Mouse (Mus musculus) embryonic facial prominence, embryonic 13.5 days (tissue): Measurements from ENCODE around the gene Cxcl10. TPM values are rescaled to one million over a fixed set of nuclear protein-coding genes. Genes with fewer than 3 reads are reported as not detected.

ENCODE experiments used
- ATAC-seq: fragments of 200-750 bp; cut with Nextera tagmentation; 2 replicates; pipeline ENCODE4 v1.8.0; 2017; ENCODE audit warnings: low read depth; ENCODE audit not compliant: insufficient number of reproducible peaks, insufficient read depth, low FRiP score, low TSS enrichment
- H3K27ac ChIP-seq: fragments of 300-500 bp; sonication (generic); 2 replicates; pipeline ENCODE4 v1.5.1; 2015; ENCODE audit warnings: moderate library complexity, mild to moderate bottlenecking, inconsistent platforms
- H3K27me3 ChIP-seq: fragments of 300-500 bp; sonication (generic); 2 replicates; pipeline ENCODE4 v1.6.1; 2015; ENCODE audit warnings: mild to moderate bottlenecking, inconsistent platforms
- H3K36me3 ChIP-seq: fragments of 300-500 bp; sonication (generic); 2 replicates; pipeline ENCODE4 v1.6.1; 2015; ENCODE audit warnings: mild to moderate bottlenecking, inconsistent platforms
- H3K4me1 ChIP-seq: fragments of 300-500 bp; sonication (generic); 2 replicates; pipeline ENCODE4 v1.6.1; 2015; ENCODE audit warnings: inconsistent platforms
- H3K4me2 ChIP-seq: fragments of 300-500 bp; sonication (generic); 2 replicates; pipeline ENCODE4 v1.6.1; 2015; ENCODE audit warnings: moderate library complexity, mild to moderate bottlenecking, inconsistent platforms
- H3K4me3 ChIP-seq: fragments of 300-500 bp; sonication (generic); 2 replicates; pipeline ENCODE4 v1.5.1; 2015; ENCODE audit warnings: mild to moderate bottlenecking, inconsistent platforms
- H3K9ac ChIP-seq: fragments of 300-500 bp; sonication (generic); 2 replicates; pipeline ENCODE4 v1.6.1; 2015; ENCODE audit warnings: mild to moderate bottlenecking, inconsistent platforms
- H3K9me3 ChIP-seq: fragments of 300-500 bp; sonication (generic); 2 replicates; pipeline ENCODE4 v1.6.1; 2016; ENCODE audit warnings: inconsistent platforms
- WGBS: fragments of 180-500 bp; shearing (Covaris S2); methylation state at CpG from one replicate; pipeline ENCODE4 v1.1.7; 2015; ENCODE audit warnings: mixed read lengths; 5-methylcytosine and 5-hydroxymethylcytosine counted together
- polyA plus RNA-seq: library from polyadenylated mRNA; unstranded; fragments of >200 nt; fragmentation: Nextera tagmentation; extraction: Ambion mirVana; gene quantifications from 2 replicates; pipeline ENCODE4 v1.2.1, GENCODE M21; 2015

The Cxcl10 gene
- polyA plus RNA-seq, 1 experiment from 2014 or later: 0.45 TPM

GRCm38 (mm10) chr5:92383747-92384146 is 35.1 kb upstream of the Cxcl10 start:
- 43% methylated on average over 7 of the region's 7 CpGs for WGBS
- no peak overlapping the region for H3K9ac ChIP-seq

GRCm38 (mm10) chr5:92382349-92382679 is 33.6 kb upstream of the Cxcl10 start:
- Histone ChIP-seq H3K4me3 (no peak overlapping the region), H3K4me2 (no peak overlapping the region), H3K27me3 (no peaks in the 10 kb centered on the region), H3K9ac (no peak overlapping the region), H3K36me3 (no peaks in the 10 kb centered on the region), H3K4me1 (no peaks in the 10 kb centered on the region), H3K9me3 (no peaks in the 10 kb centered on the region), H3K27ac (no peak overlapping the region)
- no peak for ATAC-seq
- WGBS: 62% methylated on average over 9 of the region's 9 CpGs

More at GRCm38 (mm10) chr5:92383747-92384146, 35.1 kb upstream of the Cxcl10 start:
- Histone ChIP-seq H3K27ac (no peak overlapping the region), H3K4me3 (no peak overlapping the region), H3K9me3 (no peaks in the 10 kb centered on the region), H3K36me3 (no peaks in the 10 kb centered on the region), H3K4me2 (no peak overlapping the region), H3K27me3 (no peaks in the 10 kb centered on the region; the same call in 1 of the 2 replicates), H3K4me1 (no peaks in the 10 kb centered on the region)
- no peak for ATAC-seq

- H3K4me2 ChIP-seq: no peak overlapping the region
- H3K4me1 ChIP-seq: peaks cover 6% of the 10 kb centered on the region; the same call in 1 of the 2 replicates
- H3K4me3 ChIP-seq: no peak overlapping the region
- no peaks in the 10 kb centered on the region for H3K36me3 ChIP-seq
- no peak; the same call in 1 of the 2 replicates for ATAC-seq
- no peak overlapping the region for H3K27ac ChIP-seq
- H3K27me3 ChIP-seq: no peaks in the 10 kb centered on the region
- 41% methylated on average over 12 of the region's 12 CpGs for WGBS
- H3K9ac ChIP-seq: no peak overlapping the region
- no peaks in the 10 kb centered on the region for H3K9me3 ChIP-seq
Observed at GRCm38 (mm10) chr5:92381550-92382348, 33.1 kb upstream of the Cxcl10 start.

- Histone ChIP-seq H3K4me2 (peak overlapping the region; percentile 9; the same call in 1 of the 2 replicates), H3K9ac (no peak overlapping the region), H3K4me3 (no peak overlapping the region), H3K27me3 (no peaks in the 10 kb centered on the region), H3K4me1 (peaks cover 6% of the 10 kb centered on the region; the same call in 1 of the 2 replicates), H3K27ac (no peak overlapping the region), H3K9me3 (no peaks in the 10 kb centered on the region), H3K36me3 (no peaks in the 10 kb centered on the region)
- ATAC-seq: no peak
- WGBS: 26% methylated on average over 13 of the region's 13 CpGs
Observed at GRCm38 (mm10) chr5:92376795-92377405, 28.2 kb upstream of the Cxcl10 start.

- H3K4me1 ChIP-seq: peaks cover 6% of the 10 kb centered on the region; the same call in 1 of the 2 replicates
- ATAC-seq: no peak
- 79% methylated on average over 17 of the region's 17 CpGs for WGBS
Observed at GRCm38 (mm10) chr5:92375368-92375767, 26.7 kb upstream of the Cxcl10 start.

GRCm38 (mm10) chr5:92374721-92375142 is 26.0 kb upstream of the Cxcl10 start:
- H3K9ac ChIP-seq: no peak overlapping the region
- H3K4me1 ChIP-seq: peaks cover 6% of the 10 kb centered on the region; the same call in 1 of the 2 replicates
- ATAC-seq: no peak
- H3K36me3 ChIP-seq: no peaks in the 10 kb centered on the region
- H3K27me3 ChIP-seq: no peaks in the 10 kb centered on the region
- no peak overlapping the region for H3K4me3 ChIP-seq
- no peak overlapping the region for H3K4me2 ChIP-seq
- no peak overlapping the region for H3K27ac ChIP-seq
- WGBS: 77% methylated on average over 6 of the region's 6 CpGs
- H3K9me3 ChIP-seq: no peaks in the 10 kb centered on the region

More at GRCm38 (mm10) chr5:92375368-92375767, 26.7 kb upstream of the Cxcl10 start:
- Histone ChIP-seq H3K9me3 (no peaks in the 10 kb centered on the region), H3K4me2 (no peak overlapping the region), H3K4me3 (no peak overlapping the region), H3K9ac (no peak overlapping the region), H3K27me3 (no peaks in the 10 kb centered on the region), H3K36me3 (no peaks in the 10 kb centered on the region), H3K27ac (no peak overlapping the region)

GRCm38 (mm10) chr5:92372605-92373004 is 23.9 kb upstream of the Cxcl10 start:
- H3K4me1 ChIP-seq: peaks cover 10% of the 10 kb centered on the region; the same call in 1 of the 2 replicates
- 67% methylated on average over 2 of the region's 2 CpGs for WGBS

GRCm38 (mm10) chr5:92371361-92371976 is 22.8 kb upstream of the Cxcl10 start:
- H3K4me3 ChIP-seq: no peak overlapping the region
- no peaks in the 10 kb centered on the region for H3K36me3 ChIP-seq
- ATAC-seq: no peak
- 63% methylated on average over 14 of the region's 14 CpGs for WGBS
- no peak overlapping the region for H3K4me2 ChIP-seq
- H3K9ac ChIP-seq: no peak overlapping the region
- H3K27ac ChIP-seq: no peak overlapping the region; the same call in 1 of the 2 replicates
- H3K27me3 ChIP-seq: no peaks in the 10 kb centered on the region
- H3K9me3 ChIP-seq: no peaks in the 10 kb centered on the region
- 0 out of 2 replicates have a peak, but pooled peaks cover 4% of the 10 kb centered on the region for H3K4me1 ChIP-seq

More at GRCm38 (mm10) chr5:92372605-92373004, 23.9 kb upstream of the Cxcl10 start:
- no peak overlapping the region for H3K4me2 ChIP-seq
- H3K27me3 ChIP-seq: no peaks in the 10 kb centered on the region
- no peak overlapping the region for H3K9ac ChIP-seq
- no peak for ATAC-seq
- no peak overlapping the region for H3K27ac ChIP-seq
- no peak overlapping the region for H3K4me3 ChIP-seq
- H3K36me3 ChIP-seq: no peaks in the 10 kb centered on the region
- no peaks in the 10 kb centered on the region for H3K9me3 ChIP-seq

- no peak overlapping the region; the same call in 1 of the 2 replicates for H3K27ac ChIP-seq
- ATAC-seq: no peak
- WGBS: 74% methylated on average over 6 of the region's 6 CpGs
Observed at GRCm38 (mm10) chr5:92370891-92371290, 22.2 kb upstream of the Cxcl10 start.

GRCm38 (mm10) chr5:92370392-92370791 is 21.7 kb upstream of the Cxcl10 start:
- H3K4me3 ChIP-seq: no peak overlapping the region
- WGBS: 79% methylated on average over 6 of the region's 6 CpGs
- H3K27ac ChIP-seq: no peak overlapping the region
- H3K4me2 ChIP-seq: no peak overlapping the region
- H3K9me3 ChIP-seq: no peaks in the 10 kb centered on the region
- H3K27me3 ChIP-seq: no peaks in the 10 kb centered on the region
- H3K36me3 ChIP-seq: no peaks in the 10 kb centered on the region
- 0 out of 2 replicates have a peak, but pooled peaks cover 4% of the 10 kb centered on the region for H3K4me1 ChIP-seq
- no peak for ATAC-seq
- no peak overlapping the region for H3K9ac ChIP-seq

More at GRCm38 (mm10) chr5:92370891-92371290, 22.2 kb upstream of the Cxcl10 start:
- Histone ChIP-seq H3K27me3 (no peaks in the 10 kb centered on the region), H3K36me3 (no peaks in the 10 kb centered on the region), H3K9me3 (no peaks in the 10 kb centered on the region), H3K4me1 (0 out of 2 replicates have a peak, but pooled peaks cover 4% of the 10 kb centered on the region), H3K4me3 (no peak overlapping the region), H3K4me2 (no peak overlapping the region), H3K9ac (no peak overlapping the region)

- Histone ChIP-seq H3K4me3 (no peak overlapping the region), H3K27ac (no peak overlapping the region), H3K4me1 (0 out of 2 replicates have a peak, but pooled peaks cover 4% of the 10 kb centered on the region), H3K27me3 (no peaks in the 10 kb centered on the region), H3K36me3 (no peaks in the 10 kb centered on the region), H3K4me2 (no peak overlapping the region), H3K9ac (no peak overlapping the region), H3K9me3 (no peaks in the 10 kb centered on the region)
- no peak for ATAC-seq
- 70% methylated on average over 13 of the region's 13 CpGs for WGBS
Observed at GRCm38 (mm10) chr5:92369151-92369994, 20.7 kb upstream of the Cxcl10 start.
